Mouse (Mus musculus) ES-E14 (cell line): ENCODE data around the gene Dppa4. TPM values are rescaled to one million over a fixed set of nuclear protein-coding genes. Genes with fewer than 3 reads are reported as not detected.

Experiments
- DNase-seq: peaks from one replicate; pipeline ENCODE4 v3.0.0-alpha.2; 2013; ENCODE audit warnings: low read depth, low spot score
- H3K27ac ChIP-seq: 2 replicates; pipeline ENCODE4 v1.5.1; 2012; ENCODE audit warnings: low read depth, mild to moderate bottlenecking, low read length, moderate library complexity, mixed read lengths; ENCODE audit not compliant: poor library complexity, insufficient read depth, severe bottlenecking
- H3K36me3 ChIP-seq: 2 replicates; pipeline ENCODE4 v1.6.1; 2012; ENCODE audit warnings: mild to moderate bottlenecking, low read length, moderate library complexity, mixed read lengths; ENCODE audit not compliant: control insufficient read depth, poor library complexity, insufficient read depth, severe bottlenecking
- H3K4me1 ChIP-seq, 2 experiments: fragments of 150-350 bp in 1 of 2; sonication (generic) in 1 of 2; 2 replicates each; pipeline ENCODE4 v1.6.1; 2012; ENCODE audit warnings: low read length in 2 of 2, mild to moderate bottlenecking in 1 of 2, mixed read lengths in 1 of 2; ENCODE audit not compliant: control insufficient read depth in 2 of 2, insufficient read depth in 2 of 2, poor library complexity in 1 of 2
- H3K4me3 ChIP-seq, 2 experiments: fragments of 150-350 bp in 1 of 2; sonication (generic) in 1 of 2; 2 replicates each; pipeline ENCODE4 v1.5.1; 2012; ENCODE audit warnings: low read length in 2 of 2, low read depth in 1 of 2, mild to moderate bottlenecking in 1 of 2, mixed read lengths in 1 of 2; ENCODE audit not compliant: insufficient read depth in 1 of 2, poor library complexity in 1 of 2, severe bottlenecking in 1 of 2
- H3K9ac ChIP-seq: 2 replicates; pipeline ENCODE4 v1.6.1; 2012; ENCODE audit warnings: low read depth, mild to moderate bottlenecking, low read length, mixed read lengths; ENCODE audit not compliant: poor library complexity, insufficient read depth, severe bottlenecking
- H3K9me3 ChIP-seq: fragments of 150-350 bp; sonication (generic); 2 replicates; pipeline ENCODE4 v1.6.1; 2012; ENCODE audit warnings: low read depth, mild to moderate bottlenecking, low read length; ENCODE audit not compliant: control insufficient read depth, insufficient read depth
- CHD2 ChIP-seq: IDR thresholded peaks from 2 replicates; pipeline ENCODE4 v1.6.1; 2014; ENCODE audit warnings: mild to moderate bottlenecking, low read depth, low read length, inconsistent platforms
- HCFC1 ChIP-seq: IDR thresholded peaks from 2 replicates; pipeline ENCODE4 v1.6.1; 2012; ENCODE audit warnings: low read length, inconsistent platforms, borderline replicate concordance; ENCODE audit not compliant: insufficient read depth
- MAFK ChIP-seq: IDR thresholded peaks from 2 replicates; pipeline ENCODE4 v1.6.1; 2014; ENCODE audit warnings: mild to moderate bottlenecking, low read depth, low read length, inconsistent platforms; ENCODE audit not compliant: insufficient read depth
- ZC3H11A ChIP-seq: IDR thresholded peaks from 2 replicates; pipeline ENCODE4 v1.6.1; 2012; ENCODE audit warnings: low read depth, mild to moderate bottlenecking, inconsistent platforms, low read length, borderline replicate concordance
- ZNF384 ChIP-seq: IDR thresholded peaks from 2 replicates; pipeline ENCODE4 v1.6.1; 2012; ENCODE audit warnings: low read depth, low read length, inconsistent platforms
- in situ Hi-C, 2 experiments: fragments of 600-800 bp; cut with MboI; formaldehyde crosslinking; loops; one replicate each; pipeline ENCODE4 v1.15.1; 2025; ENCODE audit warnings: low sequenced_read_pairs in 2 of 2, inconsistent platforms in 1 of 2; ENCODE audit not compliant: unreplicated experiment in 2 of 2
- total RNA-seq: library from RNA; depleted of rRNA; stranded (reverse); fragments of 300-350 nt; gene quantifications from 2 replicates; pipeline ENCODE4 v1.2.3, GENCODE M21; 2012

Dppa4 gene
- total RNA-seq, 1 experiment = 150 TPM

DNA sequence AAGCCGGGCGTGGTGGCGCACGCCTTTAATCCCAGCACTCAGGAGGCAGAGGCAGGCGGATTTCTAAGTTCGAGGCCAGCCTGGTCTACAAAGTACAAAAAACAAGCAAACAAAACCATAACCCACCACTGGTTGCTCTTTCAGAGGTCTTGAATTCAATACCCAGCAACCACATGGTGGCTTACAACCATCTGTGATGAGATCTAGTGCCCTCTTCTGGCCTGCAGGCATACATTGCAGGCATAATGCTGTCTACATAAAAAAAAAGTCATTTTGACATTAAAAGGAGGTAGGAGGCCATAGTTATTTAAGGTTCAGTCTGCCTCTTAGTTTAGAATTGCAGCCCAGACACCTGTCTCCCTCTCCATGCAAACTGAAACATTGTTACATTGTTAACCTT is 37.2 kb downstream of the Dppa4 start:
- H3K36me3 ChIP-seq = peaks cover 22% of the 10 kb centered on the region
- TF ChIP-seq HCFC1 = no peak
- 0 out of 2 replicates have a peak, but pooled peaks have one; percentile 67 for TF ChIP-seq ZNF384
- no peak for TF ChIP-seq CHD2
- no peak for TF ChIP-seq ZC3H11A
- in situ Hi-C loops = no loop called here
- H3K9ac ChIP-seq = no peak overlapping the region
- no peaks in the 10 kb centered on the region for H3K9me3 ChIP-seq
- no peak for DNase-seq
- H3K27ac ChIP-seq = no peak overlapping the region; the same call in 1 of the 2 replicates
- peaks cover 0 to 5% of the 10 kb centered on the region in 2 experiments; a peak in 2 of 4 replicates for H3K4me1 ChIP-seq
- H3K4me3 ChIP-seq = no peak overlapping the region

DNA sequence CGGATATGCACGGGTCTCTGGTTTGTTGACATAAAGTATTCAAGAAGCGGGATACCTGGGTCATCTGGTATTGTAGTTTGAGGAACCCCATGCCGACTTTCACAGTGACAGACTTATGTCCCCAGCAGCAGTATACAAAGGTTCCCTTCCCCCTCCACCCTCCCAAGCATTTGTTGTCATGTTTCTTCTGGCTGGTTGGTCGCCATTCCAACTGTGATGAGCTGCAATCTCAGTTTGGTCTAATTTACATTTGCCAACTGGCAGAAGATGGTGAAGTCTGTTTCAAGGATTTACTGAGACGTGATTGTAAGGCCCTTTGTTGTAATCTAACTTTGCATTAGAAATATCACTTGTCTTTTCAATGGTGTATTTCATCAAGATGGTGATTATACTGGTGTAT is 39.6 kb downstream of the Dppa4 start:
- no peaks in the 10 kb centered on the region for H3K9me3 ChIP-seq
- no peak overlapping the region for H3K27ac ChIP-seq
- no peak for DNase-seq
- no peak overlapping the region for H3K4me3 ChIP-seq
- in situ Hi-C loops = no loop called here
- peaks cover 11% of the 10 kb centered on the region for H3K36me3 ChIP-seq
- H3K4me1 ChIP-seq = peaks cover 0 to 5% of the 10 kb centered on the region in 2 experiments; a peak in 2 of 4 replicates
- no peak for TF ChIP-seq HCFC1
- TF ChIP-seq ZC3H11A = no peak
- TF ChIP-seq MAFK = no peak
- no peak for TF ChIP-seq ZNF384
- TF ChIP-seq CHD2 = no peak
- no peak overlapping the region for H3K9ac ChIP-seq

DNA sequence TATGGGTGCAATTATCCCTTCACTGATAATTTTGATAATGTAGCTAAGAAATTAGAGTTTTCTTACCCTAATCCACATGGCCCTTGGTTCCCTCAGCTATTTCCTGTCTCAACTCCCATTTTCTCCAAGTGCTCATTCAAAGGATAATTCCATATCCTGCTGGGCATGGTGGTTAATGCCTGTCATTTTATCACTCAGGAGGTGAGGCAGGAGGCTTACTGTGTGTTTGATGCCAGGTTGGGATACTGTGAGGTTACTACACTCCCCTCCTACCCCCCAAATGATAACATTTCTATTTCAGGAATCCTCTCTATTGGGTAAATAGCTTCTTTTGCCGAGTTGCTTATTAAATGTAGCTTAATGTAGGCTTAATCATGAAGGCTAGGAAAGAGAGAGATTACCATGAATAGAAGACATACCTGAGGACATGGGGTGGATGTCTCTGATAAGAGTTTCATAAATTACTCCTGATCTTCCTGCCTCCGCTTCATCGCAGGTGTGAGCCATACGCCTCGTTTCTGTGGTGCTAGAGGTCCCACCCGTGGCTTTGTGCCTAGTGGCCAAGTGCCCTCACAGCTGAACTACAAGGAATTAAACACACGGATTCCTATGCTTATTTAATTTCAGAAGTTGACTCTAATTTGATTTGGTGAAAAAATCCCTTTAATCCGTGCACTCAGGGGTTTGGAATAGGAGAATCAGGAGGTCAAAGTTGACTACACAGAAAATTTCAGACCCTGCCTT is 40.2 kb downstream of the Dppa4 start:
- TF ChIP-seq HCFC1 (no peak), ZC3H11A (no peak), MAFK (no peak), CHD2 (no peak), ZNF384 (no peak)
- Histone ChIP-seq H3K9ac (no peak overlapping the region), H3K9me3 (no peaks in the 10 kb centered on the region), H3K27ac (no peak overlapping the region), H3K4me1 (peaks cover 0 to 5% of the 10 kb centered on the region in 2 experiments; a peak in 2 of 4 replicates), H3K4me3 (no peak overlapping the region), H3K36me3 (peaks cover 7% of the 10 kb centered on the region)
- DNase-seq = no peak
- in situ Hi-C loops = no loop called here

DNA sequence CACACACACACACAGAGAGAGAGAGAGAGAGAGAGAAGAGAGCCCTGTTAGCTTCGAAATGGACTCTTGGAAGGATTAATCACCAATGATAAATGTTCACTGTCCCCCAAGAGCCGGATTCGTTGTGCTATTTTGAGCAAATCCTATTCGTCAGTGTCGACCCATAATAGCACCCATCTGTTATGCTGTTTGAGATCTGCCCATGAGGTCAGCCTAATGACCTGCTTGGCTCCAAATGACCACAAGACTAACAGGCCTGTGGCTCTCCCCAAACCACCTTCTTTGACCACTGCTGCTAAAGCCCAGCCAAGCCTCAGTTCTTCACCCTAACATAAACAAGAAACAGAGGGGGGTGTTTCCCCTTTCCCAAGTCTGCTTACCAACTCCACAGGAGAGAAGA is 43.4 kb downstream of the Dppa4 start:
- Histone ChIP-seq H3K4me1 (no peaks in the 10 kb centered on the region; a peak in 1 of 4 replicates), H3K4me3 (no peak overlapping the region), H3K9me3 (no peaks in the 10 kb centered on the region), H3K36me3 (no peaks in the 10 kb centered on the region), H3K27ac (no peak overlapping the region), H3K9ac (no peak overlapping the region)
- TF ChIP-seq MAFK (no peak), CHD2 (no peak), HCFC1 (no peak), ZC3H11A (no peak), ZNF384 (no peak)
- DNase-seq = no peak
- in situ Hi-C loops = no loop called here
